Mouse (Mus musculus): ENCODE results near the gene Gm29866. TPM values are rescaled to one million over a fixed set of nuclear protein-coding genes. Genes with fewer than 3 reads are reported as not detected.

Gm29866 gene
- not detected in 2 replicates for polyA plus RNA-seq (2012; rRNA removed)

GRCm38 (mm10) chrY:20993557-20993956 lies at the start of gene Gm29866:
Gene Gm29866 (minus strand): TSS chrY:20993657.

Other genes starting within 250 kb of the Gm29866 start
- not detected in 2 replicates for gene Gm20909, start 170.9 kb upstream of the Gm29866 start, polyA plus RNA-seq (2012; rRNA removed)
- gene Gm20865, start 247.9 kb upstream of the Gm29866 start, polyA plus RNA-seq (2012; rRNA removed) = not detected in 2 replicates

Data from liver, embryonic 18 days (tissue).